Mouse (Mus musculus) C2C12 (cell line): ENCODE data around the gene Elfn2. TPM values are rescaled to one million over a fixed set of nuclear protein-coding genes. Genes with fewer than 3 reads are reported as not detected.

Experiments
- H3K27me3 ChIP-seq: one replicate; pipeline ENCODE4 v1.6.1; 2011; ENCODE audit not compliant: control insufficient read depth, insufficient read depth, insufficient read length
- H3K36me3 ChIP-seq: one replicate; pipeline ENCODE4 v1.6.1; 2011; ENCODE audit not compliant: control insufficient read depth, insufficient read depth
- H3K4me3 ChIP-seq: one replicate; pipeline ENCODE4 v1.5.1; 2011; ENCODE audit warnings: mild to moderate bottlenecking, control low read depth; ENCODE audit not compliant: poor library complexity, insufficient read depth, severe bottlenecking
- H3K79me2 ChIP-seq: one replicate; pipeline ENCODE4 v1.6.1; 2011; ENCODE audit not compliant: control insufficient read depth, insufficient read depth
- H3K79me3 ChIP-seq: one replicate; pipeline ENCODE4 v1.6.1; 2011; ENCODE audit warnings: low read depth, control low read depth
- H3ac ChIP-seq: one replicate; pipeline ENCODE3; 2011; ENCODE audit warnings: low read depth; ENCODE audit not compliant: control insufficient read depth, insufficient read length
- CEBPB ChIP-seq: IDR thresholded peaks from one replicate; pipeline ENCODE4 v1.6.1; 2011; ENCODE audit warnings: low read depth, mild to moderate bottlenecking, control low read depth, moderate library complexity
- CTCF ChIP-seq: IDR thresholded peaks from one replicate; pipeline ENCODE4 v1.5.1; 2011; ENCODE audit not compliant: control insufficient read depth, insufficient read depth, insufficient read length
- FOSL1 ChIP-seq: IDR thresholded peaks from one replicate; pipeline ENCODE4 v1.8.0; 2011; ENCODE audit warnings: mild to moderate bottlenecking, low read length; ENCODE audit not compliant: poor library complexity, insufficient read depth, severe bottlenecking
- MAX ChIP-seq: IDR thresholded peaks from one replicate; pipeline ENCODE4 v1.6.1; 2011; ENCODE audit warnings: mild to moderate bottlenecking, control low read depth
- MYOD1 ChIP-seq: IDR thresholded peaks from one replicate; pipeline ENCODE4 v1.6.1; 2011; ENCODE audit warnings: low read depth; ENCODE audit not compliant: control insufficient read depth, insufficient read length
- MYOG ChIP-seq: IDR thresholded peaks from one replicate; pipeline ENCODE4 v1.6.1; 2011; ENCODE audit not compliant: control insufficient read depth, insufficient read length; ENCODE audit errors: extremely low read depth
- USF1 ChIP-seq: IDR thresholded peaks from one replicate; pipeline ENCODE4 v1.6.1; 2011; ENCODE audit warnings: low read depth, mild to moderate bottlenecking, control low read depth, moderate library complexity
- polyA plus RNA-seq: library from polyadenylated mRNA; unstranded; fragments of >200 nt; fragmentation: generic; extraction: Trizol; gene quantifications from one replicate; pipeline ENCODE4 v1.2.1, GENCODE M21; 2012; ENCODE audit warnings: missing spikeins

Gene Elfn2
- polyA plus RNA-seq, 1 experiment, result not detected

DNA sequence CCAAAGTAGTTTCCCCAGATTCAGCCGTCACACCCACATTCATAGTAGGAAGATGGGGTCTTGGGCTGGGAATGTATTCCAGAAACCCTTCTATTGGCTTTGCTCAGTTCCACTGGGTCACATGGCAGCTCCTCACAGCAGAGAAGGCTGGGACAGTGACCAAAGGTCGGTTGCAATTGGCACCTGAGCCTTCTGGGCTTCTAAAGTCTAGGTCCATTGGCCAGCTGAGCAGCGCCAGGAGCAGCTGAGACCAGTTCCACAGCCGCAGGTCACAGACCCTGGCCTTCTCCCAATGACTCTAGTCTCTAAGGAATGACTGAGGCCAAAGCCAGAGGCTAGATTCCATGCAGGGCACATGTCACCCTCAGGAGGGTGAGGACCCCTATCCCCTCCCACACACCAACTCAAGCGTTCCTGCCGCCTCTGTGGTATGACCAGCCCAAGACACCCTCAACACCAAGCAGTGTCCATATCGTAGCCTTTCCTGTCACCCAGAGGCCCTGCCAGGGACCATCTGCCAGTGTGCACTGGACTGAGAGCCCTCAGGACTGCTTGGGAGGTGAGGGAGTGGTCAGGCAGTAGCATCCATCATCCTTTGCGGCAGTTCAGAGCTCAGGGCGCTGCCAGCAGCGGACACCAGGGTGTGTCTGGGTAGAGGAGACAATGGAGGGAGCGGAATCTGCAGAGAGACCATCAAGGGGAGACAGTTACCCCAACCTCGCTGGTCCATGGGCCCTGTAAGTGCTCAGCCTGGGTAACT is 37.6 kb upstream of the Elfn2 start:
- Histone ChIP-seq H3K27me3 (peaks cover 40% of the 10 kb centered on the region), H3K79me2 (no peaks in the 10 kb centered on the region), H3ac (no peak overlapping the region), H3K79me3 (no peaks in the 10 kb centered on the region), H3K36me3 (no peaks in the 10 kb centered on the region), H3K4me3 (no peak overlapping the region)
- no peak for TF ChIP-seq MYOD1
- no peak for TF ChIP-seq MYOG
- TF ChIP-seq USF1, result no peak
- no peak for TF ChIP-seq MAX
- no peak for TF ChIP-seq FOSL1
- TF ChIP-seq CEBPB, result no peak
- TF ChIP-seq CTCF, result no peak

DNA sequence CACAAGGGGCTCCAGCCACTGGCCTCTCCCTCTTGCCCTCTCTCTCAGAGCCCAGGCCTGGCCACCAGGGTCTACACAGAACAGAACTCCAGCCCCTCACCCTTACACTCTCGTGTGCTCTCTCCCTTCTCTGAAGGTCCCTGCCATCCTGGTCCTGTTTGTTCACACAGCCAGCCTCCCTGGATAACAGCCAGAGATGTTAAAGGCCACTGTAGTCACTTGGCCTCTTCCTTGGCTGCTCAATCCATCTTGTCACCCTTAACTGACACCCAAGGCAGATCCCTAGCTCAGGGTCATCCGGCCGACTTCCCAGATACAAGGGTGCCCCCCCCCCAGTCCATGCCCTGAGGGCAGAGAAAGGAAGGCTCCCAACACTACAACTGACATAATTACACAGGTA is 36.7 kb upstream of the Elfn2 start:
- TF ChIP-seq MYOG (no peak), MAX (no peak), USF1 (no peak), CEBPB (no peak), FOSL1 (no peak), MYOD1 (no peak), CTCF (no peak)

DNA sequence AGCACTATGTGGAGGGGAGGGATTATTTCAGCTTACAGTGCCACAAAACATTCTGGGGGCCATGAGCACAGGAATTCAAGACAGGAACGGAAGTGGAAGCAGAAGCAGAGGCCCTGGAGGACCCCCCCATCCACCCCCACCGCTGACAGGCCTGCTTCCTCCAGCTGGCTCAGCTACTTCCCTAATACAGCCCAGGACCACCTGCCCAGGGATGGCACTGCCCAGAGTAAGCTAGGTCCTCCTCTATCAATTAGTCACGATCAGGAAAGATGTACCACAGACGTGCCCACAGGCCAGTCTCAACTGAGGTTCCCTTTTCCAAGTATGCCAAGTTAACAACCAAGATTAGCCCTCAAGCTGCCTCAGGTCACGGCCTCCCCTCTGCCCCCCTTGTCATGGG is 35.6 kb upstream of the Elfn2 start:
- no peak overlapping the region for H3ac ChIP-seq
- no peaks in the 10 kb centered on the region for H3K79me2 ChIP-seq
- no peak overlapping the region for H3K4me3 ChIP-seq
- no peaks in the 10 kb centered on the region for H3K79me3 ChIP-seq
- peaks cover 23% of the 10 kb centered on the region for H3K27me3 ChIP-seq
- TF ChIP-seq USF1, result no peak
- no peak for TF ChIP-seq CTCF
- TF ChIP-seq MYOG, result no peak
- no peak for TF ChIP-seq MYOD1
- no peak for TF ChIP-seq FOSL1
- no peak for TF ChIP-seq MAX
- no peak for TF ChIP-seq CEBPB
- H3K36me3 ChIP-seq, result no peaks in the 10 kb centered on the region

More for the DNA sequence above, 36.7 kb upstream of the Elfn2 start:
- no peaks in the 10 kb centered on the region for H3K79me2 ChIP-seq
- H3K27me3 ChIP-seq, result peaks cover 31% of the 10 kb centered on the region
- H3K4me3 ChIP-seq, result no peak overlapping the region
- H3ac ChIP-seq, result no peak overlapping the region
- no peaks in the 10 kb centered on the region for H3K36me3 ChIP-seq
- no peaks in the 10 kb centered on the region for H3K79me3 ChIP-seq

DNA sequence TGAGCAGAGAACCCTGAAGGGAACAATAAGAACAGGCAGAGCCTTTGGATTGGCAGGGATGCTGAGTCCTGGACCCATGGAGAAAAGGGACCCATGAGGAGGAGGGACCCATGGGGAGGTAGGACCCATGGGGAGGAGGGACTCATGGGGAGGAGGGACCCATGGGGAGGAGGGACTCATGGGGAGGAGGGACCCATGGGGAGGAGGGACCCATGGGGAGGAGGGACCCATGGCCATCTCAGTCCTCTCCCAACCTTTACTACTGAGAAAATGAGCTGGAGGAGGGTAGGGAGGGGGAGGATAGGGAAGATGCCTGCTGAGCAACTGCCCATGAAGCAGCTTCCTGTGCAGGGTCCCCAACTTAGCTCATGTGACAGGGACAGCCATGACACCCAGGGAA is 34.4 kb upstream of the Elfn2 start:
- no peak for TF ChIP-seq MYOG
- no peak for TF ChIP-seq FOSL1
- TF ChIP-seq MYOD1, result no peak
- no peak for TF ChIP-seq CTCF
- no peak for TF ChIP-seq MAX
- no peak for TF ChIP-seq CEBPB
- no peak for TF ChIP-seq USF1
- no peak overlapping the region for H3K4me3 ChIP-seq
- H3K36me3 ChIP-seq, result no peaks in the 10 kb centered on the region
- H3ac ChIP-seq, result no peak overlapping the region
- H3K79me2 ChIP-seq, result no peaks in the 10 kb centered on the region
- no peaks in the 10 kb centered on the region for H3K79me3 ChIP-seq
- peaks cover 17% of the 10 kb centered on the region for H3K27me3 ChIP-seq

DNA sequence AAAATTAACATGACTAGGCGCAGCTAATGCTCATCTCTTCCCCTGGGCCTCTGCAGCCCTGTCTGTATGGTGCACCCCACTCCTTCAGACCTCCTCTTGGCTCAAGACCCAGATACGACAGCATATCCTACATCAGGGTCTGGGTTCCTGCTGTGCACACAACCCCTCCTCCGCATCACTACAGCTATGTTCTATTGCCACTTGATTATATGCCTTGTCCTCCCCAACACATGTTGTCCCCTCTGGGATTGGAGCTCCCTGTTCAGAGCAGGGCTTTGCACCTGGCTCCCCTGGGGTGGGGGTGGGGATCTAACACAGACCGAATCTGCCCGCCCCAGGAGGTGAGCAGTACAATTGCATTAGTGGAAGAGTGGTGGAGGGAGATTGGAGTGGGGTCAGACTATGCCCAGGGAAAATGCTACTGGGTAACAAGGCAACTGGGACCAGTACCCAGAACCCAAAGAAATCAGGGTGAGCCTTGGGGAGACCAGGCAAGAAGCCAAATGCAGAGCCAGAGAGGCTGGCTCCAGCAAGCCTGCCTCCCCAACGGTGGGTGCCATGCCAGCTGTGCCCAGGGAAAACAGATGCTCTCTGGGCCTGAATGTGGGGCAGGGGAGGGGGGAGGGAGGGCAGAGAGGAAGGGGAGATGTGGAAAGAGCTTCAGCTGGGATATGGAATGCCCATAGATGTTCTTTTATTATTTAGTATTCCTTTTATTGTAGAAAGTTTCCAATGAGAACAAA is 32.2 kb upstream of the Elfn2 start:
- no peak for TF ChIP-seq USF1
- no peak for TF ChIP-seq MYOD1
- no peak for TF ChIP-seq CEBPB
- no peak for TF ChIP-seq FOSL1
- no peak for TF ChIP-seq MYOG
- no peak for TF ChIP-seq CTCF
- Histone ChIP-seq H3K79me2 (no peaks in the 10 kb centered on the region), H3K27me3 (peaks cover under 1% of the 10 kb centered on the region), H3K79me3 (no peaks in the 10 kb centered on the region), H3K4me3 (no peak overlapping the region), H3K36me3 (no peaks in the 10 kb centered on the region), H3ac (no peak overlapping the region)

DNA sequence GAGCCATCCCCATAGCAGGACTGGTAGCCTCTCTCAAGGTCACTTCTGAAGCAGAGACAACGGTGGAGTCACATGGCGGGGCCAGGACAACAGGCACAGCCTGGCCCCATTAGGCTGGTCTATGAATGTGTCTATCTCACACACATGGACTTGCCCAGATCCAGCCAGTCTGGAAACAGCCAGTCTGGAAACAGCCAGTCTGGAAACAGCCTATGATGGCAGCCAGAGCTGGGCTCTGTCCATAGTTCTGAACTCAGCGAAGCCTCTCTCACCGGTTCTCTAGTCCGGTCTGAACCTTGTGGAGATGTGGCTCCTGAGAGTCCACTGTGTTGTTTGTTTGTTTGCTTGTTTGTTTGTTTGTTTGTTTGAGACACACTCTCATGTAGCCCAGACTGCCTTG is 31.3 kb upstream of the Elfn2 start:
- TF ChIP-seq CTCF (no peak), MYOD1 (no peak), FOSL1 (no peak), MYOG (no peak), CEBPB (no peak), USF1 (no peak), MAX (no peak)
- Histone ChIP-seq H3K36me3 (no peaks in the 10 kb centered on the region), H3ac (no peak overlapping the region), H3K79me2 (no peaks in the 10 kb centered on the region), H3K79me3 (no peaks in the 10 kb centered on the region), H3K27me3 (no peaks in the 10 kb centered on the region), H3K4me3 (no peak overlapping the region)
